Mouse (Mus musculus) retina, postnatal 1 day (tissue): ENCODE data around the gene Nubpl.
"Not testable (repeated sequence)": the region's sequence is repeated elsewhere in the genome, so short reads cannot be mapped to it uniquely, and the experiment has no call there.

Experiments
- DNase-seq: peaks from one replicate; pipeline ENCODE4 v3.0.0-alpha.2; 2012

The Nubpl gene

DNA sequence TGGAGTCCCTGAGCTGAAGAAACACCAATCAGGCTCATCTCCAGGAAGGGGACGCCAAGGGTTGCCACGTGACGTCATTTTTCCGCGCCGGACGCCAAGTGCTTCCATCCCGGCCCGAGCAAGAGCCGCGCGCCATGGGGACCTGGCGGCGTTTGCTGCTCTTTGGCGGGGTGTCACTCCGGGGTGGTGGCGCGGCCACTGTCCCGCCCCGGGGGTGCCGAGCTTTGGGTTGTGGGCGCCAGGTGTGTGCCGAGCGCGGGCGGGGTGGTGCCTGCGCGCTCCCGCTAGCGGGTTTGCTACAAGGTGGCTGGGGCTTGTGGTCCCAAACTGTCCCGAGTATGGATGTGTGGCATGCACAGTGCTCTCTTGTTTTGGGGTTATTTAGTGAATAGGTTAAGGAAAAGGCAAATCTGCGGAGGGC lies at the start of gene Nubpl:
Nubpl (plus strand) TSS at position 88 of the 421 bp plus-strand sequence.
- peak; percentile 97 for DNase-seq

DNA sequence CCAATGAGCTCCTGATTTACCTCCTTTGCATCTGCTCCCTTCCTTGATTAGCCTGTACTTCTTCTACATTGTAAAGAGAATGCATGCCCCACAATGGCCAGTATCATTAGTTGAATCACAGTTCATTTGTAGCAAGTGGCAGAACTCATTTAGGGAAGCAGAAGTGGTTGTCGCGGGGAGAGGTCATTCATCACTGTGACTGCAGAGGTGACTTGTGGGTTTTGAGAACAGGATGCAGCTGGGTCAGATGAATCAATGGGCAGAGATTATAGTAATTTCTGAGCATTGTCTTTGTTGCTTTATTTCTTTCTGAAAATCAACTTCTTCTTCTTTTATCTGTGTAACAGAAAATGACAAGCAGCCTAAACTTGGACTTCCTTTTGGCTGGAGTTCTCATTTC lies 48.2 kb upstream of the Nubpl start:
- no peak for DNase-seq

DNA sequence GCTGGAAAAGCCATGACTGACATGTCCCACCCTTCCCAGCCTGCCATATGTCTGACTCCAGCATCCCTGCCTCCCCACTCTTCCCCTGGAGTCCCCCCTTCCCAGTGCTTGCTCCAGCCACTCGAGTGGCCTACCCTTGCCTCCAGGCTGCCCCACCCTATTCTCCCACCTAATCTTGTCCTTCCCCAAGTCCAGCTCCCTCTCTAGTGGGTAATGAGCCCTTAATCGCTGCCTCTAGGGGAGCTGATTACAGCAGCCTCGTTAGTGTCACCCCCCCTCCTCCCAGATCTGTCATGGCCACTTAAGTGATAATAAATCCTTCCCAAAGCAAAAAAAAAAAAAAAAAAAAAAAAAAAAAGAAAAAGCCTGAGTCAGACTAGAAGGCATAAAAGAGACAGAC lies 18.2 kb upstream of the Nubpl start:
- not testable (repeated sequence) for DNase-seq

DNA sequence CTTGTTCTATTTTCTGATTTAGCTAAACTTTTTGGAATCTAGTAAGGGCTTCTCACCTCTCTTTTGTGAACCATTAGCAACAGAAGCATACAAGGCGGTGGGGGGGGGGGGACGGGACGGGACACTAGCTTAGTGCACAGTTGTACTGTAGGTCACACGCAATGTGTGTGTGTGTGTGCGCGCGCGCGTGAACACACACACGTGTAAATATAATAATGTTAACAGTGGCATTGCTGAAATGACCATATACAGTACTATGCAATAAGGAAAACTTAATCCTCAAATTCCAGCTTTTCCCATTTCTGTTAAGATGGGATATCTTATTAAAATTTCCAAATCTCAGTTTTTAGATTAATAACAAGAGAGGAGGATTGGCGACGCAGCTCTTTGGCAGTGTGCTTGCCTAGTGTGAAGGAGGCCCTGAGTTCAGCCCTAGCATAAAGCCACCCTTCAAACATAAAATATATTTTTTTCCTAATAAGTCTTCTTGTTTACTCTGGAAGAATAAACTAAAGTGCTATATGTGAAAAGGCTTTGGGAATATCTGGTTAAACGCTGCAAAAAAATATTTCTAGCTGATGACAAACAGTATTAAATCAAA lies 388 bp upstream of the Nubpl start:
- DNase-seq, result no peak

DNA sequence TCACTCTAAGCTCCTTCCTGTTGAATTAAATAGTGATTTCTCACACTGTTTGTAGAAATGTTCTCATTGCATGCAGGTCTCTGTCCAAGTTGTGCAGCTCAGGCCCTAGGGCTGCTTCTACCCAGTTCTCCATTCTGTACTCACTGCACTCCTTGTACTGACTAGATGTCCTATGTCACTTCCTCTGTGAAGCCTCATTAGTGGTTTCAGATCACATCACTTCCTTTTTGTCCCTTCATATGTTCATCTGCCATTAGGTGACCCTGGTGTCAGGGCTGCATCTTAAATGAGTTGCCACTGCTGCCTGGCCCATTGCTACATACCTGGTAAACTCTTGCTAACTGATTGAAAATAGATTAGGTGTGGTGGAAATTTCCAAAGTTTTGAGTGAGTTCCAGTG lies 22.7 kb downstream of the Nubpl start:
- DNase-seq, result peak; percentile 14

DNA sequence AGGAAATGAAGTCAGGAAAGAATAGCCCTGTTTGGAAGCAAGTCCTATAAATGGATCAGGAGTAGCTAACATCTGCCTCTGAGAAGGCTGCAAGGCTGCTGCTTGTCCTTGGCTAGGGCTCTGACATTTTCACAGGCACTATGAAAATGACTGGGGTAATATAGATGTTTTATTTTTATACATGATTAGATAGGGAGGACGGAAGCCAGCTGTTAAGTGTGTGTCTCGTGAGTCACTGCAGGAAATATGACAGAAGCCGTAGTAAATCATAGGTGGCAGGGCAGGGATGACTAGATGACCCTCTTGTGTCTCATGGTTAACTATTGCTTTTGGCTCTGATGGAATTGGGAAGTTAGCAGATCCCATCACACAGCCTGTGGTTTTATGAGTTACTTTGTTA lies 28.9 kb downstream of the Nubpl start:
- no peak for DNase-seq

DNA sequence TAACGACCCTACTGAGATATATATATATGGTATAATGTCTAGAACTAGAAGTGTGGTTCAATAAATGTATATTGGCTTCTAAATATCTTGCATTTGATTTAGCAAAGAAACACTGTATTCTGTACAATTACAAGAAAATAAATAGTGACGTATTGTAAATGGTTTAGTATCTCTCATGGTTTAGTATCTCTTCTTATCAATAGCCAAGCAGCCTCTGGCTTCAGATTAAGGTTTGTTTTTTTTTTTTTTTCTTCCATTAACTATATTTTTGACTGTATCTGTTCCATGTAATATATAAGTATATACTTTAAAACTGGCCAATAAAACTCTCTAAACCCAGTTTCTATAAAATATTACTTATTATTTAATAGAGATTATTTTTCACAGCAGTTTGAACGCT lies 31.5 kb downstream of the Nubpl start:
- DNase-seq, result no peak

DNA sequence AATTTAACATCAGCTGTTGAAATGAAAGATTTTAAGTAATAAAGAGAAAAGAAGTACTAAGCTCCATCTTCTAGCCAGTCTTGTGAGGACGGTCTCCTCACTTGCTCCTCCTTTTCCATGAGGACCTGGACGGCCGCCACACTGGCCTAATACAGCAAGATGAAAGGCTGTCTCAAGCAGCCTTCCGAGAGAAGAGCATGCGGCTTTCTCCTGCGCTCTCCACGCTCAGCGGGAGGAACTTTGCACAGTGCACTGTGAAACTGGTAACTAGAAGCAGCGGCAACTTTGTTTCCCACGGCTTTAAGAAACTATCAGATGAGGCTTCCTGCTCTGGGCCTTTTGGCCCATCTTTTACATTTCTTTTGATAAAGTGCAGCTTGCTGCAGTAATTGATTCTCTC lies 34.7 kb downstream of the Nubpl start:
- DNase-seq, result peak; percentile 40

DNA sequence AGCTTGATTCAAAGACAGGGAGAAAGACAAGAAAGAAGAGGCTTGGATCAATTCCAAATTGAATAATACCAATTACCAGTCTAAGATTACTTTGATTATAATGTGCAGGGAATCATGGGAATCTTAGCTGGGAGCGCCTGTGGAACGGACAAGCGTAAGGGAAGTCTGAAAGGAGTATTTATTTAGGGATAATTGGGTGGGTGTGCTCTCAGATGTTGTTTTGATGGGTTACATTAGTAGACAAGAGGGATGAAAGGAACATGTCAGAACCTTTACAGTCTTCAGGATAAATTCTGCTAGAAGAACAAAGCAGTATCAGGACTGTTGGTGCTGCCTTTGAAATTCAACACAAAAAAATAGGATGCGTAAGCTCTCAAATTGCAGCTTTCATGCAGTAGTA lies 40.8 kb downstream of the Nubpl start:
- peak; percentile 72 for DNase-seq

DNA sequence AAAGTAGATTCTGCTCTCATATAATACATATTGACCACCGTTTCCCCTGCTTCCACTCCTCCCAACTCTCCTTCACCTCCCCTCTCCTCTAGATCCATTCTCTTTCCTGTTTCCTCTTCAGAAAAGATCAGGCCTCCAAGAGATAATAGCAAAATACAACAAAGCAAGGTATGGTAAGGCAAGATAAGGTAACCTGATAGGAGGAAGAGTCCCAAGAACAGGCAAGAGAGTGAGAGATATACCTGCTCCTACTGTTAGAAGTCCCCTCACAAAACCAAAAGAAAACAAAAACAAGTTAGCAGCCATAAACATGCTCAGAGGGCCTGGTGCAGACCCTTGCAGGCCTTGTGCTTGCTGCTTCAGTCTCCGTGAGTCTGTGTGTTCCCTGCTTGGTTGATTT lies 49.1 kb downstream of the Nubpl start:
- no peak for DNase-seq

DNA sequence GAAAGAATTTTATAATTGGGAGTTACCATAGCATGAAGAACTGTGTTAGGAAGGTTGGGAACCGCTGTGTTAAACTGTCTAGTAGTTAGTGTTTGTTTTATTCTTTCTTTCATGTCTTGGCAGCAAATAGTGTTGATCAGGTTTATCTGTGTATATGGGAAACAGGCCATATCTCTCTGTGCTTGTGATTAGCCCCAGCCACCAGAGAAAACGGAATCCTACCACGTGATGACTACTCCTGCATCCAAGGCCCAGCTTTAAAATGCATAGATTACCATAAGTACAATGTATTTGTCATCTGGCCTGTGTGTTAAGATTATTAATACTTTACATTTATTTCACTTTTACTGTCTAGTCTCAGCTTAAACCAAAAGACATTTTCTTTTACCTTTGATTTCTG lies 51.9 kb downstream of the Nubpl start:
- DNase-seq, result no peak

DNA sequence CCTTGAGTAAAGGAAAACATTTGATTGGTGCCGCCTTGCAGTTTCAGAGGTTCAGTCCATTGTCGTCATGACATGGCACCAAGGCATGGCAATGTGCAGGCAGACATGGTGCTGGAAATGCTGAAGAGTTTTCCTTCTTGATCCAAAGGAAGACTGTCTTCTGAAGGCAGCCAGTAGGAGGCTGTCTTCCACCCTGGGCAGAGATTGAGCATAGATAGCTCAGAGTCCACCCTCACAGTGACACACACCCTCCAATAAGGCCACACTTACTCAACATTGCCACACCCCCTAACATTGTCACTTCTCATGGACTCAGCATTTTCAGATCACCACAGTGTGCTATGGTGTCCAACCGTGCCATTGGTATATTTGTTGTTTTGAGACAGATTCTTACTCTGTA lies 54.5 kb downstream of the Nubpl start:
- DNase-seq, result no peak

DNA sequence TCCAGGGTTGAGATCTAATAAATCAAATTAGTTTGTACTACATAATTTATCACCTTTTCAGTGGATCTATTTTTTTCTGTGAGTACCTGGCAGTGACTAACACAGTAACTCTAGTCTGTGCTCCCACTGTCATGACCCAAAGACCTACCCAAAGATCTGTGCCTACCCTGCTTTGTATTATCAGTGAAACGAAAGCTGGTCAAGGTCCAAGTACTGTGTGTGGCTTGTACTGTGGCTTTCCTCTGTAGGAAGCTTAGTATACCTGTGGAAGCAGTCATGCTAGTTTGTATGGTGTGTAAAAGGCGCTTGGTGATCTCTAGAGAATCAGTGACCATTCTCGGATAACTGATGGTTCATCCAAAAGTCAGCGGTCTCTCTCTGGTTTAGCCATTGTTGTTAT lies 57.4 kb downstream of the Nubpl start:
- no peak for DNase-seq

DNA sequence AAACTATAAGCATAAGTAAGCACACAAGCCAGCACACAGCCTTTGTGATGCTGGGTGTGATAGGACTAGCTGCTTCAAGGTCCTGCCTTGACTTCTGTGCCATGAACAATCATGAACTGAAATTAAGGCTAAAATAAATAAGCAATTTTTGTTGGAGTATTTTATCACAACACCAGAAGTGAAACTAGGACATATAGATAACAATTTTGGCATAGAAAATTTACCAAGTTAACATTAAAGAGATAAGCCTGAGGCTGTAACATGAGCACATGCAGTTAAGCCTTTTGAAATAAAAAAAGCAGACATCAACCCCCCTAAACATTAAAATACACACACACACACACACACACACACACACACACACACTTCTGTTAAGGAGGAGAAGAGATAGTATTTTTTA lies 66.9 kb downstream of the Nubpl start:
- no peak for DNase-seq

DNA sequence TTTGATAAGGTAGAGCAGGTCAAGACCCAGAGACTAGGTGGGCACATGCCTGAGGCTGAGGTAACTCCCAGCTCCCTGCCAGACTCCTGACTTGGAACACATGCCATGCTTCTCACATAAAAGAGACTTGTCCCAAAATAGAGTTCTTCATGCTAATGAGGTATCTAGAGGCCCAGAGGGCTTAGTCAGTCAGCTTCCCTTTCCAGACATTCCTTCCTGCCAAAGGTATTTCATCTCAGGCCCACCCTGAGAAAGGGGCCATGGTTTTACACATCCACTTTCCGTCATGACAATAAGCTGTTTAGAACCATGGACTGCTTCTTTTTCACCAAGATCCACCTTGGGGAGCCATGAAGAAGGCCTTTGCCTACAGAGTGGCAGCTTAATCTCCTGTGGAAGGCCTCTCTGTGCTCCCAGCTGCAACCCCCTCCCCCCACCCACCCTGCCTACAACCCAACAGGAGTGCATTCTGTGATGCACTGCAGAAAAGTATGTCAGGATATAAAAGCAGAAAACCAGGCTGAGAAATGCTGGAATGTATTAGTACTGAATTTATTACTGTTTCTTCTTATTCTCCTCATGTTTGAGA lies 88.8 kb downstream of the Nubpl start:
- peak; percentile 9 for DNase-seq

DNA sequence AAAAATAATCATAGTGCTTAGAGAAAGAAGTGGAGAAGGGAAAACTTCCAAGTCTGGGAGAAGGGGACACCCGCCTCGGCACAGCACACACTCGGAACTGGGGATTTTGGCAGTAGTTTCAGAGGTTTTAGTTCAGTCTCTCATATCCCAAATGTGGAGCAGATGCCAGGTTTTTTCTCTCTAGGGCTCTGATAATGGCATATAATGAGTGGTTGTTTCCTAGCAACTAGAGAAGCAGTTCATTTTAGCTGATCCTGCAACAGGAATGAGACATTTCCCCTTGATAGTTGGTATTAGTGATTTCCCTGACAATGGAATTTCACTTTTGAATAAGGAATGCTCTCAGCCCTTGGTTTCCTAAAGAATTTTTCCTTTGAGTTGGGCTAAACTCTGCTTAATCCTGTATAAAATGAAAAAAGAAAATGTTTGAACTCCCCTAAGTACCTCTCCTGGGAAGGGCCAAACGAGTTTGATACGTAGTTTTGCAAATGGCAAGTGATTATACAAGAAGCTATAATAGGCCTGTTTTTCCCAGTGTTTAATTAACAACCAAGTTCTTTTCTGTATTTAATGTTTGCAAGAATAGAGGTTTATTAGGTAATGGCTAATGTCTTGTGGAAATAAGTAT lies 89.5 kb downstream of the Nubpl start:
- DNase-seq, result peak; percentile 5

DNA sequence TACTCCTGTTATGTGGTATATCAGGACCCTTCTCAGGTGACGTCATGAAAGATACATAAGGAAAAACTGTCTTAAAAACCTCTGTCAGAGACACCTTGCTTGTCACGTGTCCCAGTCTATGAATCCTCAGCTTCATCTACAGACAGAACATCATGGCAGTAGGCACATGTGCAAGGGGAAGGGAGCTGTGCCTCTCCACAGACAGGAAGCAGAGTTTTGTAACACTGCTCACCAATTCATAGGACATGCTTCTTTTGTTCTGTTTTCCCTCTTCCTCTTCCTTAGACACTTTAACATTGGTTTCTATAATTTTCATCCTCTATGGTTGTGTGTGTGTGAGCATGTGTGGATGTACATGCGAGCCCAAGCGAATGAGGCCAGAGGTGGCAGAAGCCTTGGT lies 100.9 kb downstream of the Nubpl start:
- DNase-seq, result no peak

DNA sequence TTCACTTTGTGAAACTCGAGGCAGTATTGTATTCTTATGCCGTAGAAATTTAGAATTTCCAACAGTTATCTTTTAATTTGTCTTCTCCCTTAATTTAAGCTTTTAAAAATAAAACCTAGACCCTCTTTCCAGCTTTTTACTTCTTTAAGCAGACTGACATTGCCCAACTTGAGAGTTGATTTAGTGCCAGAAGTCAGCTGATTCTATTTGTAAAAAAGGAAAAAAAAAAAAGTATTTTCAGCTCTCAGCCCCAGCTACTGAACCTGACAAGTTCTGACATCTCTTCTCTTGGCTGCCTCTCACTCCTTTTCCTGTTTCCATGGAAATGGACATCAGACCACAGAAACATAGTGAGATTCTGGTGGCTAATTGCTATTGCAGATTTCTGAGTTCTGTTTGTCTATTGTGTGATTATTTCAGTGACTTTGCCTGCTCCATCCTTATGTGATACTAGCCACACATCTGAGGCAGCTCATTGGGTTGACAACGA lies 111.6 kb downstream of the Nubpl start:
- no peak for DNase-seq

DNA sequence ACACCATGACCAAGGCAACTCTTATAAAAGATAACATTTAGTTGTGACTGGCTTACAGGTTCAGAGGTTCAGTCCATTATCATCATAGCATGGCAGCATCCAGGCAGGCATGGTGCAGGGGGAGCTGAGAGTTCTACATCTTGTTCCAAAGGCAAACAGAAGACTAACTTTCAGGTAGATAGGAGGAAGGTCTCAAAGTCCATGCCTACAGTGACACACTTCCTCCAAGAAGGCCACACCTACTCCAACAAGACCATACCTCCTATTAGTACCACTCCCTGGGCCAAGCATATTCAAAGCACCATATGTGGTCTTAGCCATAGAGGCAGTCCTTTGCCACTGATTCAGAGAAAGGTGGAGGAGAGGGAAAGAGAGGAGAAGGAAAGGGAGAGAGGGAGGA lies 113.6 kb downstream of the Nubpl start:
- DNase-seq, result no peak

DNA sequence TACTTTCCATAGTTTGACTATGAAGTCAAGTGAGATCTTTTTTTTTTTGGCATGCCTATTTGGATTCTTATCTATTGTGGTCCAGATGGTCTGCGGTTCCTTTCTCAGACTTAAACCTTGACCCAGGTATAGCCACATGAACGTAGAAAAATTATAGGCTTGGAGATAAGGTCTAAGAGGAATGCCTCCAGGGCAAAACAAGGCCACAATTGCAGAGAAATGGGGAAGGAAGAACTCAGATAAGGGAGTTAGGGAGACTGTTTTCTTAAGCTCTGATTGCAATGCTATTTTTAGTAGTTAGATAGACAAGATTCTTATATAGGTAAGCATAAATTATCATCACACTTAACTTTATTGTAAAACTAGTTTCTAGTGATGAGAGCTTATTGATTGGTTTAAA lies 117.3 kb downstream of the Nubpl start:
- no peak for DNase-seq

DNA sequence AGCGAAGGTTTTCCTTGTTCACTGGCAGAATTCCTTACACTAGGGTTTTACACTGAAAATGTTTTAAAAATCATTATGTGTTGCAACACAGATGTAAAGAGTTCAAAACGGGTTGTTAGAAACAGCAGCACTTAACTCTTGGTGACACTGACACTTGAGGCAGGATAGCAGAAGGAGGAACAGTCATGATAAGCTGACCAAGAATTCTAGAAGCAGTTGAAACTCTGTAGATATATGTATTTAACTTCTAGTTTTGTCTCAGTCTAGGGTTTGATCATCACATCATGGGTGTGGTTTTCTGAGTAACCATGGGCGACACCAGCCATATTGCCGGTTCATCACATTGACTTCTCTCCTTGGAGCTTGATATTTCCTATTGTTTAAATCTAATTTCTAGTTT lies 127.4 kb downstream of the Nubpl start:
- no peak for DNase-seq

DNA sequence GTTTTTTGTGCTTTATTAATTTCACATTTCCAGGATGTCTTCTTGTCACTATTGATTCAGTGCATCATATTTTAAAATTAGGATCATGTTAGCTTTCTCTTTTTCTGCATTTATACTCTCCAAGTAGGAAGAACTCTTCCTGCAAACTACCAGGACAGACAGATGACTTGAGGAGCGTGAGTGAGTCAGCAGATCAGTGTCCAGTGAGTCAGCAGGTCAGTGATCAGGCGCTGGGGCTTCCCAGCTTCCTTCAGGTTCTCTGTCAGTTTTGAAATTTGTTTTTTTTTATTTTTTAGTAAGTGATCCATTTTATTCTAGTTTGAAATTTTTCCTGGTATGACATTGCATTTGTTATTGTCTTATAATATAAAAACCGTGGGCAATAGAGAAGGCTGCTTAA lies 131.2 kb downstream of the Nubpl start:
- no peak for DNase-seq

DNA sequence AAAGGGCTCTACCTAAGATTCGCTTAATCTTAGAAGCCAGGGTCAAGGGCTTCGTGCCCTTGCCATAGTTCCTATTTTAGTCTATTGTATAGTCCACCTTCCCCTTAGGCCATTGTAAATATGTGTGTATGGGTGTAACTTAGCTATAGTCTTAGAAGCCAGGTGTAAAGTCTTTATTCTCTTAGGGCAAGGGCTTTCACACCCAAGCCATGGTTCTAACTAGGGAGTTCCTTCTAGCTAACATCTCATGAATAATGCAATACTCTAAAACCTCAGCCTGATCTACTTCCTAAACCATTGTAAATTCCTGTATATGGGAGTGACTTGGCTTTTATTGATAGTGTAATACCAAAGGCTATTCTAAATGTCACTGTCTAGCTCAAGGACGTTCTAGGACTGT lies 134.4 kb downstream of the Nubpl start:
- DNase-seq, result not testable (repeated sequence)

DNA sequence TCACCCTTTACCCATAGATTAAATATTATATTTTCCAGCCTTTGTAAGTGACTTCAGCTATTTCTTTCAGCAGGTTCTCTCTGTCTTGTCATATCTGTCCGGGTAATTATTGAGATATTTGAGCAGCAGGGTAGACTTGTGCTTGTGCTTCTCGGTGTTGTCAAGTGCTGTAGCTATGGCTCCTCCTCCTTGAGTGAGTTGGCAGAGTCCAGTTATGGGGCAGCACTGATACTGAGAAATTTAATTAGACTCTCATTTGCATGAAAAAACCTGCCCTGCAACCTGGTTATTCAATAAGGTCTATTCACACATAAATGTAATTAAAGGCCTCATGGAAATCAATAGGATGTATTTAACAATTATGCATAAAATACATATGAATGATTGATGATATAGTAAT lies 145.2 kb downstream of the Nubpl start:
- no peak for DNase-seq

DNA sequence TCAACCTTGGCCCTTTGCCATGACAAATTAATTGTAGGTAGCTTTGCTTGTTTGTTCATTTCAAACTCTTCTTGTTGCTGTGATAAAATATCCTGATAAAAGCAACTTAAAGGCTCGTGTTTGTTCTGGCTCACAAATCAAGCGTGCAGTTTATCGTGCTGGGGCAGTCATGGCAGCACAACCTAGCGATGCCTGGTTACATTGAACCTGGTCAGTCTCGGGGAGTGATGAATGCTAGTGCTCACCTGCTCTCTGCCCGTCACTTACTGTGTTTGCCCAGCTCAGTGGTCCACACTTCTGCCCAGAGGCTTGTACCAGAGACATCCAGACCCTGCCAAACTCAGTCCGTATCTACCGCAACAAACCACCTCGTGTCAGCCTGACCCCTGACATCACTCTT lies 149.9 kb downstream of the Nubpl start:
- no peak for DNase-seq
